Mouse (Mus musculus) layer of hippocampus, postnatal 36 days (tissue): Measurements from ENCODE around the gene Chrne. TPM values are rescaled to one million over a fixed set of nuclear protein-coding genes. Genes with fewer than 3 reads are reported as not detected.
"Not testable (repeated sequence)": the region's sequence is repeated elsewhere in the genome, so short reads cannot be mapped to it uniquely, and the experiment has no call there.

Source experiments
- DNase-seq, 2 experiments: peaks; one replicate each; pipeline ENCODE4 v3.0.0; 2022
- total RNA-seq, 2 experiments: library from RNA; stranded (reverse); gene quantifications; 2 replicates each; pipeline ENCODE4 v1.2.3; 2021

The Chrne gene
- total RNA-seq, 2 experiments from 2014 or later, result not detected

DNA sequence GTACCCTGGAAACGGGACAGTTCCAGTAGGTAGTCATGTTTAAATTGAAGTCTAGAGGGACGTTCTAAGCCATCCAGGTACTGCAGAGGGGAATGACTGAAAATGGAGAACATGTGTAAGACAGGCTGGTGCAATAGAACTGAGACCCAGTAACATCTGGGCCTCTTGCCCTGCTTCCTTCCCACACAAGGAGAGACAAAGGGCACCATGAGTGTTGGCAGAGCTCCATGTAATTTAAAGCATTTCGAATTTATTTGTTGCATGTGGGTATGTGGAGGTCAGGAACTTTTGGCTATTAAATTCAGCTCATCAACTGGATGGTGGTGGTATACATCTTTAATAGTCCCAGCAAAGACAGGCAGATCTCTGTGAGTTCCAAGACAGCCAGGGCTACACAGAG, 36.8 kb downstream of the Chrne start:
- DNase-seq, result no peak

DNA sequence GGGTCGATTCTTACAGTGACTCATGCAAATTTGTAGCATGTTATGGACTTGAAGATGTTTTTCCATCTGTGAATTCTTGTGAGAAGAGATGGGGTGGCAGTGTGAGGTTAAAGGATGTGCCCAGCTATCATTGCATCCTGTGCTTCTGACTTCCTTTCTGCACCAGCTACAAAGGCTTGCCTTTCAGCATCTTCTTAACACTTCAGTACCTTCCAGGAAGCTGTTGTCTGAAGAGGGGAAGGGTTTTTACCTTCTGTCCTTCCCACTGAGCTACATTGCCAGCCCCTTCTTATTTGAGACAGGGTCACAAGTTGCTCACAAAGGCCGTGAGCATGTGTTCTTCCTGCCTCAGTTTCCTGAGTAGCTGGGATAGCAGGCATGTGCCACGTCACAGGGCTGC, 38.1 kb downstream of the Chrne start:
- DNase-seq, result no peak

DNA sequence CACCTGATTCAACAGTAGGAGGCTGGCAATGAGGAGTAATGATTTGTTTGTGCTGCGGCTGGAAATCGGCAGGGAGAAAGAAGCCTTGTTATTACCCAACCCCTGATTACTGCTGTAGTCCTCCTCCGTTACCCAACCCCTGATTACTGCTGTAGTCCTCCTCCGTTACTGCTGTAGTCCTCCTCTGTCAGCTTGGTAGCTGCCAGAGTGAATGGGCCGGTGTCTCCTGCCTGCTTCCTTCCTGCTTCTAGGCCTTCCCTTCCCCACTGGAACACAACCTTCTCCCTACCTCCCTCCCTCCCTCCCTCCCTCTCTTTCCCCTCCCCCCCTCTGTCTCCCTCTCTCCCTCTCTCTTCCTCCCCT, 38.7 kb downstream of the Chrne start:
- DNase-seq, result no peak

DNA sequence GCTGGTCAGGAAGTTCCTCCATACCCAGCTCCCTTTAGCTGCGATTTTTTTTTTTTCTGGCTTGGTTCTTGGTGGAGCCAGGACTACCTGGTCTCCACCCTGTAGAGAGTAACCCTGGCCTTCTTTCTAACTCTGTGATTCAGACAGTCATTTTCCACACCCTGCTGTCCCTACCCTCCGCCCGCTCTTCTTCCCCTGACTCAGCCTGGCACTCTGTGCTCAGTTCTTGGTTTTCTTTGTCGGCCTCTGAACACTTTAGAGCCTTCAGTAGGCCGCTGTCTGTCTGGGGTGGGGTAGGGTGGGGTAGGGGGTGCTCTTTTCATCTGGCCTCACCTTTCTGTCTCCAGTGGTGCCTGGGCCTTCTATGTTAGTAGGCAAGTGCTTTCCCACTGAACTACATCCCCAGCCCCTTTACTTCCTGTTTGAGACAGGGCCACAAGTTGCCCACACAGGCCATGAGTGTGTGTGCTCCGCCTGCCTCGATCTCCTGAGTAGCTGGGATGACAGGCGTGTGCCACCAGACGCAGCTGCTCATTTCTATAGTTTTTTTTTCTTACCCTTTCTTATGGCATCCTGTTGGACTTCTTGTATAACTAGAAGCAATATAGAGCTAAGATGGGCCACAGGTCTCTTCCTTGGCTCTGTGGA, 39.2 kb downstream of the Chrne start:
- no peak for DNase-seq

DNA sequence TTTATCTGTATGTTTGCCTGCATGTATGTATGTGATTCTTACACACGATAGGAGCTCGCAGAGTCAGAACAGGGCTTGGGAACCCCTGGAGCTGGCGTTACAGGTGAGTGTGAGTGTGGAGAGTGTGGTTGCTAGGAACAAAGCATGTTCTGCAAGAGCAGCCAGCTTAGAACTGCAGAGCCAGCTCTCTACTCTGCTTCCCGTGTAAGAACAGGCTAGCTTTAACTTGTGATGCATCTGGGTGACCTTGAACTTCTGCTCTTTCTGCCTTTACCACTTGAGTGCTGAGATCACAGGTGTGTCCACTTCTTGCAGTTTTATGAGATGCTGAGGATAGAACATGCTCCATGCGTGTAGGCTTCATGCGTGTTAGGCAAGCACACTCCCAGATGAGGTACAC, 40.1 kb downstream of the Chrne start:
- DNase-seq, result no peak

DNA sequence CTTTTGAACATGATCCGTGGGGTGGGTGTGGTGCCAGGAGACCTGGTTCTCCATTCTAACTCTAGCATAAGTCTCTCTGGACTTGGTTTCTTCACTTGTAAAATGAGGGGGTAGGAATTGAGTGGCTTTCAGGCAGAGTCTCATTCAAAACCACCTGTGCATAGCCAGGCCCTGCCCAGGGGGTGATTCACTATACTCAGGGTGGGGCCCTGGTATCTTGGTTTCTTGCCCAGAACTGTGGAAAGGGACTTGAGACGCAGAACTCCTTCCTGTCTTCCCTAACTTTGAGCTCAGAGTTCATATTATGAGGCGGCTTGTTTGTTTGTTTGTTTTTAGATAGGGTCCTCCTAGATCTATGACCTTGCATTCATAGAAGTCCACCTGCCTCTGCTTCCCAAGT, 41.8 kb downstream of the Chrne start:
- DNase-seq, result no peak

DNA sequence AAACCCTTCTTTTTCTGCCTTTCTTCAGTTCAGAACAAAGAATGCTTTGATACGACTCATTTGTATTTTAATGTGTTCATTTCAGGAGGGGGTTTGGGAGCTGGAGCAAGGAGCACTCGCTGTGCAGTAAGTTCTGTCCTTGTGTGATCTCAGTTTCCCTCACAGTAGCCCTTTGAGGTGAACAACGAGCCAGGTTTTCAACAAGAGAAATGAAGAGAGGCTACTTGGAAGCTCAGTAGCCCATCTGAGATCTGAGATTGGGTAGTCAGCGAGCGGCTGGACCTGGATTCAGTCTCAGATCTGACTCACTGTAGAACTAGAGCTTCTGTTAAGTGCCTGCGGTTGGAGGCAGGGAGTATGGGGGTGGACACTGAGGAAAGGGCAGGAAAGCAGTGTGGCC, 45.1 kb downstream of the Chrne start:
- no peak for DNase-seq

DNA sequence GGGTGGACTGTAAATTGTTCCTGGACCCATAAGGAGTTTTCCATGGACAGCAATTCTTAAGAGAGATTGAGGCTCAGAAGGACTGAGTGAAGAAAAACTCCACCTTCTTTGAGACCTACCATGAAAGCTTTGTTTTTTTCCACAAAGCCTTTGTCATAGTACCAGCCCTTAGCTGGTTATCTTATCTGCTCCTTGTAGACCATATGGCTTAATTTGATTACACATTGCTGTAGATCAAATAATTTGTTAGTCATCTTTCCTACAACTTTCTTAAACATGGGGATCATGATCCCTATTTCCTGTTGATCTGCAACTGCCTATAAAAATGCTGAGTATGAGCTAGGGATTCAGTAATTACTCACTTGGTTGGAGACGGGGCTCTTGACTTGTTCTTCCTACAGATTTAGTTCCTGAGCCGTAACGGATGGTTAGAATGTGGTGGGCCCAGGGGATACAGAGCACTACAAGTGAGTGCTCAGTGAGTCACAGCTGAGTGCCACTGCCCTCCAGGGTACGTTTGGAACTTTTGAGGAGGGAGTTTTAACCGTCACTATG, 46.6 kb downstream of the Chrne start:
- DNase-seq, result no peak

DNA sequence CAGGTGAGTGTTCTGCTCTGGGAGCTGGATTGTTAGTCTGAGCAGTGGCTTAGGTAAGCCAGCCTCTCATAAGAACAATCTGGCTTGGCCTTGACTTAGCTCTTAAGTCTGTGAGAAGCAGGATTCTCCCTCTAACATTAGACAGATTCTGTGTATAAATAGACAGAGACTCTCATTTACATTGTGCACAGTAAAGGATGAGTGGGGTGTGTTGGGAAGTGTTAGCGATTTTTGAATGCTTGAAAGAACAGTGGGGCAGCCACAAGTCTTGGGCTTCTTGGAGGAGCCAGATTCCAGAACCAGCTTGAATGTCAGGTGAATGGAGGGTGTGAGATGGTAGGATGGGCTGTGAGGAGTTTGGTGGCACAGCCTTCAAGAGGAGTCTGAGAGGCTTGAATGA, 47.4 kb downstream of the Chrne start:
- DNase-seq, result no peak

DNA sequence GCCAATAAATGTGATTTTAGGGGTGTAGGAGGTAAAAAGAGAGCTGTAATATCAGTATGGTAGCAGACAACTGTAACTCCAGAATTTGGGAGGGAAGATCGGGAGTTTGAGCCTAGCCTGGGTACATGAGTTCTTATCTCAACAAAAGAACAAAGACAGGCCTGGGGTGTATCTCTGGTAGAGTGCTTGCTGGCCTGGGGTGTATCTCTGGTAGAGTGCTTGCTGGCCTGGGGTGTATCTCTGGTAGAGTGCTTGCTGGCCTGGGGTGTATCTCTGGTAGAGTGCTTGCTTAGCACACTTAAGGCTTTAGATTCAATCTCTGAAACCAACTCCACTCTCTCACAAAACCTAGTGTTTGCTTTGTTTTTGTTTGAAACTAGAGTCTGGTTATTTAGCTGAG, 48.4 kb downstream of the Chrne start:
- not testable (repeated sequence) for DNase-seq

DNA sequence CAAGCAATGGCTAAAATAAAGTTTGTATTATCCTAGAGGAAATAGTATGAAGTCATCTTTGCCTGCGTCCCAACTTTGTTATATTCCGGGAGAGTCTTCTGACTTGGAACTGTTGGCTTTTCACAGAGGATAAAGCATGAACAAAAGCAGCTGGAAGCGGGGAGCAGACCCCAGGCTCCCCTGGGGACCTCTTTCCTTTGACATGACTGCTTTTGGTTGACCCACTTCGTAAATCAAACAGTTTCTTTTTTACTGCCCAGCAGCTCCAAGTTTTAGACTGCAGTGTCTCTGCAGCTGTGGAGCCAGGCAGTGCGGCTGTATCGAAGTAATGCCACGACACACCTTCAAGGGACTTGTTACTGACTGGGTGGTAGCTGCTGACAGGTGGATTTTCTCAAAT, 52.4 kb downstream of the Chrne start:
- DNase-seq, result no peak

Other genes with a start within 250 kb of the Chrne start
- 10 to 100 TPM; 33.3 to 36.2 TPM for gene Pelp1, start 209.2 kb downstream of the Chrne start, total RNA-seq
- 100 to 1,000 TPM; 103 to 112 TPM for gene Arrb2, start 186.6 kb downstream of the Chrne start, total RNA-seq
- 10 to 100 TPM; 13.2 to 17.3 TPM for gene Med11, start 167.3 kb downstream of the Chrne start, total RNA-seq
- under 1 TPM; 0.25 to 0.46 TPM for gene Zmynd15, start 159.8 kb downstream of the Chrne start, total RNA-seq
- gene Cxcl16, start 159.2 kb downstream of the Chrne start, total RNA-seq, result under 1 TPM; 0.68 to 0.97 TPM
- not detected for gene Tm4sf5, start 114.0 kb downstream of the Chrne start, total RNA-seq
- gene Vmo1, start 104.6 kb downstream of the Chrne start, total RNA-seq, result not detected
- not detected for gene Gltpd2, start 100.0 kb downstream of the Chrne start, total RNA-seq
- 100 to 1,000 TPM; 174 to 193 TPM for gene Psmb6, start 93.8 kb downstream of the Chrne start, total RNA-seq
- not detected for gene Gm40193, start 86.3 kb downstream of the Chrne start, total RNA-seq
- 10 to 100 TPM; 17.5 to 17.7 TPM for gene Pld2, start 79.2 kb downstream of the Chrne start, total RNA-seq
- gene Mink1, start 56.3 kb downstream of the Chrne start, total RNA-seq, result 100 to 1,000 TPM; 448 to 494 TPM
- gene 4930544D05Rik, start 3.4 kb downstream of the Chrne start, total RNA-seq, result 1 to 10 TPM; 1.2 to 1.7 TPM
- not detected for gene Gp1ba, start 19.9 kb upstream of the Chrne start, total RNA-seq
- 10 to 100 TPM; 85.6 to 88.0 TPM for gene Rnf167, start 28.0 kb upstream of the Chrne start, total RNA-seq
- gene Slc25a11, start 28.3 kb upstream of the Chrne start, total RNA-seq, result 100 to 1,000 TPM; 115 to 119 TPM
- 100 to 1,000 TPM; 346 to 373 TPM for gene Pfn1, start 35.4 kb upstream of the Chrne start, total RNA-seq
- 1 to 10 TPM; 5.2 to 7.4 TPM for gene Eno3, start 38.0 kb upstream of the Chrne start, total RNA-seq
- 10 to 100 TPM; 48.2 to 50.8 TPM for gene Spag7, start 50.2 kb upstream of the Chrne start, total RNA-seq
- gene Camta2, start 68.9 kb upstream of the Chrne start, total RNA-seq, result 100 to 1,000 TPM; 362 to 388 TPM
- 1 to 10 TPM; 3.0 to 3.5 TPM for gene Inca1, start 80.9 kb upstream of the Chrne start, total RNA-seq
- gene Kif1c, start 81.3 kb upstream of the Chrne start, total RNA-seq, result 10 to 100 TPM; 75.2 to 83.8 TPM
- 10 to 100 TPM; 21.9 to 23.2 TPM for gene Zfp3, start 145.0 kb upstream of the Chrne start, total RNA-seq
- not detected for gene Scimp, start 193.4 kb upstream of the Chrne start, total RNA-seq
- gene Rabep1, start 225.6 kb upstream of the Chrne start, total RNA-seq, result 100 to 1,000 TPM; 126 to 128 TPM